Mouse (Mus musculus) ES-Bruce4 (cell line): ENCODE results near the gene Rimbp2.

Experiments
- CTCF ChIP-seq: IDR thresholded peaks from one replicate; pipeline ENCODE4 v1.8.1; 2011; ENCODE audit warnings: low read depth, low read length
- EP300 ChIP-seq: IDR thresholded peaks from 2 replicates; pipeline ENCODE4 v1.6.1; 2011; ENCODE audit warnings: low read depth, low read length; ENCODE audit not compliant: insufficient read depth
- POLR2A ChIP-seq: IDR thresholded peaks from one replicate; pipeline ENCODE4 v1.8.1; 2011; ENCODE audit warnings: low read length; ENCODE audit not compliant: insufficient read depth

DNA sequence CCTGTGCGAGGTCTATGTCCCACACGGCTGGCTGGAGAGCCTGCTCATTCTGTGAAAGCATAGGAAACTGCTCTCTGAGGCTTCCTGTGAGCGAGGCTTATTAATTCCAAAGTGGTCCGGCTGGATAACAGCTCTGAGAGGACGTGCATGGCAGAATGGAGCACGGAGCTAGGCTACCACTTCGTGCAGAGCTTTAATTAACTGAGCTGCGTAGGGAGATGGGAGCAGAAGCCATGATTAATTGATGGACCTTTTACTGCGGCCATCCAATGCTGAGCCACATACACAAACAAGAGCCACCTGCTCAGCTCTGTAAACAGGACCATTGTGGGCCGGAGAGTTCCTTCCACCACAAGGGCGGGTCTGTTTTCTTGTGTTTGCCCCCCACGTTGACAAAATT, 50.2 kb downstream of the Rimbp2 start:
- TF ChIP-seq CTCF: no peak
- TF ChIP-seq POLR2A: no peak
- TF ChIP-seq EP300: no peak
